Mouse (Mus musculus): Measurements from ENCODE around the gene Rnpep. TPM values are rescaled to one million over a fixed set of nuclear protein-coding genes. Genes with fewer than 3 reads are reported as not detected.
A peak's percentile ranks its signal among the peaks of the same experiment; 100 is the strongest.
"Not testable (repeated sequence)": the region's sequence is repeated elsewhere in the genome, so short reads cannot be mapped to it uniquely, and the experiment has no call there.

Rnpep gene
- polyA plus RNA-seq, 1 experiment from 2014 or later = 97.7 TPM

DNA sequence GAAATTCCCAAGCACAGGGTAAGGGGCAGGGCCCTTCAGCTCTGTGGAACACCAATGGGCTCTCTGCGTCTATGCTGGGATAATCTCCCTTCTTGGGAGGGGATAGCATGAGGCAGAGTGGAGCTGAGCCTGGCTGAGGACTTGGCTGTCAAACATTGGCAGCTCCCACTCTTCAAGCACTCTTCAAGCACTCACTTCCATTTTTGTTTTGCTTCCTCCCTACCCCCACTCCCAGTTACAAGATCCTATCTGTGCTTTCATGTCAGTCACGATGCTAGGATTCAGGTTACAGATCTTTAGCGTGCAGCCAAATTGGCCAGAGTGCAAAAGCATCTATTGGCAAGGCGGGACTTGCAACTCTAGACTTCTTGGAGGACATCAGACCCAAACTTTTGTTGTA is 31.0 kb downstream of the Rnpep start:
- ATAC-seq (ENCODE audit: low FRiP score) = no peak
- peaks cover 5% of the 10 kb centered on the region; the same call in 1 of the 2 replicates for H3K4me1 ChIP-seq
- no peak overlapping the region for H3K4me3 ChIP-seq (replicated peaks)
- H3K36me3 ChIP-seq (replicated peaks) = no peaks in the 10 kb centered on the region
- H3K9me3 ChIP-seq = no peaks in the 10 kb centered on the region
- H3K27ac ChIP-seq = no peak overlapping the region
- H3K9ac ChIP-seq = no peak overlapping the region
- H3K27me3 ChIP-seq = no peaks in the 10 kb centered on the region
- 53% methylated on average over 4 of the region's 4 CpGs for WGBS
- H3K4me2 ChIP-seq = no peak overlapping the region

DNA sequence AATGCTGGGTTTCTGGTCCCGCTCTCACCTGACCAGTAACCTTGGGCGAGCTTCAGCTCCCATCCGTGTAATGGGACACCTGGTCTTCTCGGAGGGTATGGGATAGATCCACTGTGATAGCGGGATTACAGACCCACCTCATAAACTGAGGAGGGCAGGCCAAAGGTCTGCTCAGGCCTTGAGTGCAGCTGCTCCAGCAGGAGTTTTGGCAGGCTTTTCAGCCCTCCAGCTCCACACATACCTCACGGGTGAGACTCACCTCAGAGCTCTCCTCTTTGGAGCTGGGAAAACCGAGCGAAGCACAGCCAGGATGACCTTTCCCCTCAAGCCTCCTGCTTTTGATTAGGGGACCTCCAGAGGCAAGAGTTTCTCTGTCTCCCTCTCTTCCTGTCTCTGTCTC is 32.5 kb downstream of the Rnpep start:
- Histone ChIP-seq H3K4me3 (replicated peaks) (no peak overlapping the region), H3K9ac (no peak overlapping the region), H3K4me1 (peaks cover 5% of the 10 kb centered on the region; the same call in 1 of the 2 replicates), H3K27me3 (no peaks in the 10 kb centered on the region), H3K4me2 (no peak overlapping the region), H3K9me3 (no peaks in the 10 kb centered on the region), H3K27ac (no peak overlapping the region), H3K36me3 (replicated peaks) (no peaks in the 10 kb centered on the region)
- WGBS = 87% methylated on average over 8 of the region's 8 CpGs
- ATAC-seq (ENCODE audit: low FRiP score) = no peak

DNA sequence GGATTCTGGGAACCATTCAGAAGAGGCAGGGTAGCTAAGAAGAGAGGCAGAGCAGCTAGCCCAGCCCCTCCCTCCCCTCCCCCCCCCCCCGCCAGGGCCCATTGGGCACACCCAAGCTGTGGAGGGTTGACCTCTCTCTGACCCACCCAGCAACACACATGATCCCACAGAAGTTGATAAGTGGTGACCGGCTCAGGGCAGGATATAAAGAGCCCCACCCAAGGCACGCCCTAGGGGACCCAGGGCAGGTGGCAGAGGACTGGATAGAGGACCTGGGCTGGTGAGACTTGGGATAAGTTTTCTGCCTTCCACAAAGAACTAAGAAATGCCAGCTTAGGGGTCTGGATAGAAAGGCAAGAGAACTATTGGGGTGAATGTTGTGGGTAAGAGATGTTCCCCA is 33.2 kb downstream of the Rnpep start:
- ATAC-seq (ENCODE audit: low FRiP score) = no peak
- Histone ChIP-seq H3K27me3 (no peaks in the 10 kb centered on the region), H3K4me1 (peaks cover 5% of the 10 kb centered on the region; the same call in 1 of the 2 replicates), H3K9me3 (no peaks in the 10 kb centered on the region), H3K4me3 (replicated peaks) (no peak overlapping the region), H3K4me2 (no peak overlapping the region), H3K36me3 (replicated peaks) (no peaks in the 10 kb centered on the region), H3K9ac (no peak overlapping the region), H3K27ac (no peak overlapping the region)
- 92% methylated on average over 2 of the region's 3 CpGs for WGBS

DNA sequence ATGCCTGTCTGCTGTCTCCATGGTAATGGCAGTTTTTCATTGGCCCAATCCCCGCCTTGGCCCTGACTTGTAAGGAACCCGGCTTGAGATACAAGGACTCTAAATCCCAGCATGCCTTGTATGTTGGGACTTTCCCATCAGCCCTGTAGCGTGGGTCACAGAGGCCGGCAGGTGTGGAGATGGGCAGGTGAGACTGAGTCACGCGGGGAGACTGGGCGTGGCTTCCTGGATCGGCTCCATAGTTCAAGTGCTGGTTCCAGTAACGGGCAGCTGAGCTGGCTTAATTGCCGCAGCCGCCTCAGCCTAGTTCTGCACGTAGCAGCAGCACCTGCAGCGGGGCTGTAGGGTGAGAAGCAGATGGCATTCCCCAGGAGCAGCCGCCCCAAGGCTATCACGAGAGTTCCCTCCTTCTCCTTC is 35.4 kb downstream of the Rnpep start:
- peak; percentile 60 for ATAC-seq (ENCODE audit: low FRiP score)
- Histone ChIP-seq H3K4me1 (peaks cover 5% of the 10 kb centered on the region; the same call in 1 of the 2 replicates), H3K36me3 (replicated peaks) (no peaks in the 10 kb centered on the region), H3K27me3 (no peaks in the 10 kb centered on the region), H3K9me3 (no peaks in the 10 kb centered on the region), H3K27ac (no peak overlapping the region), H3K4me2 (peak overlapping the region; percentile 54), H3K4me3 (replicated peaks) (peak overlapping the region; percentile 30), H3K9ac (no peak overlapping the region)
- WGBS = 4% methylated on average over 15 of the region's 15 CpGs

DNA sequence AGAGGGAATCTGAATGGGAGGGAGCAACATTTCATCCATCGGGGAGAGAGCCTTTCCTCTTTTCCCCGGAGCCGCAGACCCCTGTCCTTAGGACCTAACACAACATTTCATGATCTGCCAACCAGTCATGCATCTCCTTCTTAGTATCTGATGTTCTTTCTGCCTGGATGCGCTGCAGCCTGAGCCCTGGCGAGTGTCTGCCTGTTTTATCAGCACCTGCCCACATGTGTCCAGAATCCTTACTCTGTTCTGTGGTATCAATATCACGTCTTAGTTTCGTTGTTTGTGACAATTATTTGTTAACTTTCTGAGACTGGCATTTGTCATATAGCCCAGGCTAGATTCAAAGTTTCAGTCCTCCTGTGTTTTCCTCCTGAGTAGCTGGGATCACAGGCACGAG is 39.9 kb downstream of the Rnpep start:
- no peak overlapping the region for H3K9ac ChIP-seq
- H3K4me3 ChIP-seq (replicated peaks) = no peak overlapping the region
- H3K36me3 ChIP-seq (replicated peaks) = no peaks in the 10 kb centered on the region
- no peak for ATAC-seq (ENCODE audit: low FRiP score)
- no peak overlapping the region for H3K4me2 ChIP-seq
- peaks cover 5% of the 10 kb centered on the region; the same call in 1 of the 2 replicates for H3K4me1 ChIP-seq
- no peak overlapping the region for H3K27ac ChIP-seq
- no peaks in the 10 kb centered on the region for H3K27me3 ChIP-seq
- 76% methylated on average over 8 of the region's 8 CpGs for WGBS
- H3K9me3 ChIP-seq = no peaks in the 10 kb centered on the region

DNA sequence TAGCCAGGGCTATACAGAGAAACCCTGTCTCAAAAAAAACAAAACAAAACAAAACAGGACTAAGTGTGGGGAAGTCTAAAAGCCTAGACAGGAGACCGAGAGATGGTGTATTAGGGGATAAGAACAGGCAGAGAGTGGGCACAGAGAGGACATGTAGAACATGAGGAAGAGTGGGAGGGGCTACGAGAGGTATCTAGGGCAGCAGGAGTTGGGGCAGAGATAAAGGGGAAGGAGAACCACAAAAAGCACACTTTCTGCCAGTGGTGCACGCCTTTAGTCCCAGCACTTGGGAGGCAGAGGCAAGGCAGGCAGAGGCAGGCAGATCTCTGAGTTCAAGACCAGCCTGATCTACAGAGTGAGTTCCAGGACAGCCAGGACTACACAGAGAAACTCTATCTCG is 43.7 kb downstream of the Rnpep start:
- H3K4me3 ChIP-seq (replicated peaks); H3K9ac ChIP-seq; H3K9me3 ChIP-seq; H3K27me3 ChIP-seq; H3K4me2 ChIP-seq; H3K36me3 ChIP-seq (replicated peaks); H3K4me1 ChIP-seq; ATAC-seq (ENCODE audit: low FRiP score); H3K27ac ChIP-seq: not testable (repeated sequence)
- 83% methylated on average over 4 of the region's 4 CpGs for WGBS

DNA sequence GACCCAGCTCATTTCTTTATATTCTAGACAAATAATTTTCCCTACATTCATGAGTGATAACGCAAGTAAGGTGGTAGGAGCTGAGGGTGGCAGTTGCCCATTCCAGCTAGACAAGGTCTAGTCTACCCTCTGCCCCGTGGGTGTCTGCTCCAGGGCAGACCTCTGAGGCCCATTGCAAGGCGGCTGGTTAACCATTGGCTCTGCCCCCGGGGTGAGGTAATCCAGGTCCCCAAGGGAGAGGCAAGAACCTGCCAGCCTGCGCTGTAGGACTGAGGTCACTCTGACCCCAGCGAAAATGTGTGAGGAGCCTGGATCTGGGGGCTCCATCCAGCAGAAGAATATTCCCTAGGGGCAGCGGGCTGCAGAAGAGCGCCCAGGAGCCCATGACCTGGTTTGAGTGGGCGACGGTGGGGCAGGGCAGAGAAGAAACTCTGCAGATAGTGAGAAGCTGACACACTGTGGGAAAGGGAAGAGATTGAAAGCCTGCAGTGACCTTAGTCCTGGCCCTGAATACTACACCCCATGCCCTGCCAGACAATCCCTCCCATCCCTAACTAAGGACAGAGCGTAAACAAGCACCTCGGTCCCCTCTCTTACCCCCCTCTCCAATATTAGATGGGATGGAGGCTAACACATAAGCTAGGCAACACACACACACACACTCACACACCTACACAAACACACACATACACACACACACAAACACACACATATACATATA is 46.6 kb downstream of the Rnpep start:
- Histone ChIP-seq H3K36me3 (replicated peaks) (no peaks in the 10 kb centered on the region), H3K9ac (no peak overlapping the region), H3K4me1 (no peaks in the 10 kb centered on the region), H3K27ac (no peak overlapping the region), H3K4me3 (replicated peaks) (no peak overlapping the region), H3K27me3 (0 out of 2 replicates have a peak, but pooled peaks cover 3% of the 10 kb centered on the region), H3K4me2 (no peak overlapping the region), H3K9me3 (no peaks in the 10 kb centered on the region)
- no peak for ATAC-seq (ENCODE audit: low FRiP score)
- WGBS = 73% methylated on average over 12 of the region's 12 CpGs

DNA sequence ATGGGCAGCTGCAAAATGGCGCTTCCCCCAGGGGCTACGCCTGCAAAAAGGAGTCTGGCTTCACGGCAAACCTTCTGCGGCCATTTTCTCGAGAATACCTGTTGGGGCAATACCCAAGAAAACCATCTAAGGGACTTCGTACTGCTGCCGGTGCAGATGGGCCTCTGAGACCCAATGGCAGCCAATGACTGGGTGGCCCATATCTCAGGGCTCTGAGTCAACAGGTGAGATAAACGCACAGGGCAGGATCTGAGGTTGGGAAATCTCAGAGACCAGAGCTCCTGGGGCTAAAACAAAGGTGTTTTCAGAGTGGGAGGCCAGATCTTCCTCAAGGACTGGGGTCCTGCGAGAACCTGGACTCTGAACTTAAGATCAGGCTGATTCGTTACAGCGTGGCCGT is 49.1 kb downstream of the Rnpep start:
- no peak overlapping the region for H3K4me3 ChIP-seq (replicated peaks)
- no peaks in the 10 kb centered on the region for H3K36me3 ChIP-seq (replicated peaks)
- no peaks in the 10 kb centered on the region for H3K4me1 ChIP-seq
- no peak overlapping the region for H3K27ac ChIP-seq
- H3K27me3 ChIP-seq = 0 out of 2 replicates have a peak, but pooled peaks cover 3% of the 10 kb centered on the region
- H3K4me2 ChIP-seq = no peak overlapping the region
- 92% methylated on average over 12 of the region's 12 CpGs for WGBS
- no peak overlapping the region for H3K9ac ChIP-seq
- ATAC-seq (ENCODE audit: low FRiP score) = no peak
- H3K9me3 ChIP-seq = no peaks in the 10 kb centered on the region

DNA sequence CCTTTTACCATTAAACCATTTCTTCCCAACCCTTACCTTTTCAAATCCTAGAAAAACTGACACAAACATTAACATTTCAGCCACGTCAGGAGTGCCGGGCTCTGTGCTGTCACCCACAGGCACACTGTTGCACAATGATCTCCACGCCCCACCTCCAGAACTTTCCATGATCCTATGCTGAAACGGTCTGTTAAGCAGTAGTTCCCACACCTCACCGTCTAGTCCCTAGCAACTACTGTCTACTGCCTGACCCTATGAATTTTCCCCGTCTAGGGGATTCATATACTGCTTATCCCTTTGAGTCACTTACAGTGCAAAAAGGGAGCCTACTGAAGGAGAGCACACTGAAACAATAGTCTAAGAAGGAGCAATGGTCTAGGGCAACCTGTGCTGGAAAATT is 49.9 kb downstream of the Rnpep start:
- Histone ChIP-seq H3K27me3 (0 out of 2 replicates have a peak, but pooled peaks cover 3% of the 10 kb centered on the region), H3K9ac (no peak overlapping the region), H3K9me3 (no peaks in the 10 kb centered on the region), H3K4me1 (no peaks in the 10 kb centered on the region), H3K36me3 (replicated peaks) (no peaks in the 10 kb centered on the region), H3K4me2 (no peak overlapping the region), H3K4me3 (replicated peaks) (no peak overlapping the region), H3K27ac (no peak overlapping the region)
- no peak for ATAC-seq (ENCODE audit: low FRiP score)
- WGBS = 90% methylated on average over 6 of the region's 6 CpGs

DNA sequence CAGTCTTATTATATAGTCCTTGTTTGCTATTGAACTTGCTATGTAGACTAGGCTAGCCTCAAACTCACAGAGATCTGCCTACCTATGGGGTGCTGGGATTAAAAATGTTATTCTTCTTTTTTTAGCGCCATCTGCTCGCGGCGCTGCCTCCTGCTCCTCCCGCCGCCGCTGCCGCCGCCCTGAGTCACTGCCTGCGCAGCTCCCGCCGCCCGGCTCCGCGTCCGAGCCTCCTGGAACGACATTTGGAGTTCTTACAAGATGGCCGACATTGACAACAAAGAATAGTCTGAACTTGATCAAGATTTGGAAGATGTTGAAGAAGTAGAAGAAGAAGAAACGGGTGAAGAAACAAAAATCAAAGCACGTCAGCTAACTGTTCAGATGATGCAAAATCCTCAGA is 52.0 kb downstream of the Rnpep start:
- not testable (repeated sequence) for H3K9ac ChIP-seq; H3K4me2 ChIP-seq; H3K36me3 ChIP-seq (replicated peaks); H3K27me3 ChIP-seq; H3K27ac ChIP-seq; H3K4me1 ChIP-seq; H3K9me3 ChIP-seq; H3K4me3 ChIP-seq (replicated peaks); ATAC-seq (ENCODE audit: low FRiP score)
- 86% methylated on average over 20 of the region's 20 CpGs for WGBS

DNA sequence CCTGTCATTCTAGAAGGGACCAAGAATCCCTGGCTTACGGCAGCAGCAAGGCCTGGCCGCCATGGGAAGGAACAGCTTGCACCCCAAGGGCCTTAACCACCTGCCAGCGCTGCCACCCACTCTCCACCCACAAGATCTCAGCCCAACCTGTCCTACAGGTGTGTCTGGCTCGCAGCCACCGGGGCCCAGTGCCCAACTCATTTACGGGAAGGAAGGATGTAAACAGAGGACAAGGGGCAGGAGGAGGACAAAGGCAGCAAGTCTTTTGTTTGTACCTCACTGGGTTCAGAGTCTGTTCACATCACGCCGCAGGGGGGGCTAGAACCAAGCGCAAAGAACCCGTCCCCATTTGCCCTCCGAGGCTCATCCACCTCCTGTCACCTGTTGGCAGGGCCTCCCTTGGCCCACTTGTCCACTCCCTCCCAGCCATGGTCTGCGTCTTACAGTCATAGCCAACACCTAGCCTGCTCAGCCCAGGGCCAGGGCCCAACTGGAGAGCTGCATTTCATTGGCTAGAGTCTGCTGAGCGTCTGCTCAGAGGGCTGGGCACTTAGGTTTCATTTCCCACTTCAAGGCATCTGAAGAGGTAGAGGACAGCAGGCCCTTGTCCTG is 56.4 kb downstream of the Rnpep start:
- Histone ChIP-seq H3K9ac (no peak overlapping the region), H3K27ac (no peak overlapping the region), H3K4me1 (no peaks in the 10 kb centered on the region), H3K4me2 (no peak overlapping the region), H3K36me3 (replicated peaks) (no peaks in the 10 kb centered on the region), H3K9me3 (no peaks in the 10 kb centered on the region), H3K4me3 (replicated peaks) (no peak overlapping the region), H3K27me3 (no peaks in the 10 kb centered on the region)
- WGBS = 81% methylated on average over 13 of the region's 13 CpGs
- ATAC-seq (ENCODE audit: low FRiP score) = no peak

DNA sequence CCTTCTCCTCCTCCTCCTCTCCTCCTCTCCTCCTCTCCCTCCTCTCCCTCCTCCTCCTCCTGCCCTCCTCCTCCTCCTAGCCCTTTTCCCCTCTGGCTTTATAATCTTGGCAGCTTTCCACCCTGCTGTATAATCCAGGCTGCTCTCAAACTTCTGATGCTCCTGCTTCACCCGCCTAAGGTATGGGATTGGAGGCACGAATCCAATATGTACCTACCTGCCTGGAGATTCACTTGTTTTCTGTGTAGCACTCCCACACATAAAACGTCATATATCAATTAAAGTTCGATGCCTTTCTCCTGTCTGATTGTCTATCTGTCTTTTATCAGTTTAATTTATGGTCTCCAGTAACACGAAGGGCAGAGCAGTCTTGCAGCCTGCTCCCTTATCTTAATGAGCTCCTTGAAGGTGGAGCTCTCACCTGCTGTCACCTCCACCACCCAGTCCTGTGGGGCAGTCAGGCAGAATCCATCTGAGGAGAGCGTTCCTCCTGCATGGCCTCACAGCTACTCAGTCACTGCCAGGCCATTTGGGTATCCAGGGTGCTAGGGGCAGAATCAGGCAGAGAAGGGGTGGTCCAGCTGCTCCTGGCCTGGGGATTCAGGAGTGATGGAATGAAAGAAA is 58.8 kb downstream of the Rnpep start:
- H3K27me3 ChIP-seq = no peaks in the 10 kb centered on the region
- no peaks in the 10 kb centered on the region for H3K9me3 ChIP-seq
- no peak for ATAC-seq (ENCODE audit: low FRiP score)
- WGBS = 76% methylated on average over 6 of the region's 6 CpGs
- H3K9ac ChIP-seq = no peak overlapping the region
- H3K4me2 ChIP-seq = no peak overlapping the region
- peak overlapping the region; percentile 36; the same call in 1 of the 2 replicates for H3K27ac ChIP-seq
- no peak overlapping the region for H3K4me3 ChIP-seq (replicated peaks)
- H3K36me3 ChIP-seq (replicated peaks) = no peaks in the 10 kb centered on the region
- H3K4me1 ChIP-seq = no peaks in the 10 kb centered on the region

All from forebrain, embryonic 12.5 days (tissue).